15 mouse cellular contexts compared by ENCODE assay signal in genomic region chr3:149306709-149307108, GRCm38 (mm10).
"Had no signal": no experiment of that assay in that cellular context is flagged by ENCODE, and none has a peak within 500 bp of the region (broad histone marks: within the 10 kb centered on the region; RNA-seq: fewer than 3 reads in every experiment).

No protein-coding gene starts in this region.

- H3K4me3 ChIP-seq: limb, embryonic 15.5 days; liver, embryonic 12.5 days; neural tube, embryonic 13.5 days; stomach, embryonic 15.5 days had no signal

- H3K36me3 ChIP-seq: limb, embryonic 15.5 days; liver, embryonic 12.5 days; neural tube, embryonic 13.5 days; stomach, embryonic 15.5 days had no signal

- H3K4me1 ChIP-seq: liver, embryonic 12.5 days had no signal

- H3K27ac ChIP-seq: limb, embryonic 15.5 days; liver, embryonic 12.5 days; neural tube, embryonic 13.5 days; stomach, embryonic 15.5 days had no signal

- DNase-seq: kidney, adult 2 months; kidney, postnatal 25 days; layer of hippocampus, adult 9-11 months; layer of hippocampus, postnatal 36 days; lung, embryonic 14.5 days; lung, postnatal 10 days; lung, postnatal 4 days; right cerebral cortex, postnatal 4 days; spleen, adult 18-20 months; thymus, postnatal 36 days had no signal

- ATAC-seq: liver, embryonic 12.5 days; midbrain, embryonic 16.5 days had no signal

- H3K9ac ChIP-seq: limb, embryonic 15.5 days; liver, embryonic 12.5 days; lung, embryonic 14.5 days; neural tube, embryonic 13.5 days; stomach, embryonic 15.5 days had no signal

- H3K27me3 ChIP-seq: limb, embryonic 15.5 days; liver, embryonic 12.5 days; stomach, embryonic 15.5 days had no signal

- H3K9me3 ChIP-seq: limb, embryonic 15.5 days; liver, embryonic 12.5 days; neural tube, embryonic 13.5 days; stomach, embryonic 15.5 days had no signal

- H3K4me2 ChIP-seq: limb, embryonic 15.5 days; liver, embryonic 12.5 days; lung, embryonic 14.5 days; neural tube, embryonic 13.5 days; stomach, embryonic 15.5 days had no signal
